Mouse (Mus musculus) ES-Bruce4 (cell line): ENCODE data around the gene Cpt1a.

ENCODE experiments used
- CTCF ChIP-seq: IDR thresholded peaks from one replicate; pipeline ENCODE4 v1.8.1; 2011; ENCODE audit warnings: low read depth, low read length
- EP300 ChIP-seq: IDR thresholded peaks from 2 replicates; pipeline ENCODE4 v1.6.1; 2011; ENCODE audit warnings: low read depth, low read length; ENCODE audit not compliant: insufficient read depth
- POLR2A ChIP-seq: IDR thresholded peaks from one replicate; pipeline ENCODE4 v1.8.1; 2011; ENCODE audit warnings: low read length; ENCODE audit not compliant: insufficient read depth

DNA sequence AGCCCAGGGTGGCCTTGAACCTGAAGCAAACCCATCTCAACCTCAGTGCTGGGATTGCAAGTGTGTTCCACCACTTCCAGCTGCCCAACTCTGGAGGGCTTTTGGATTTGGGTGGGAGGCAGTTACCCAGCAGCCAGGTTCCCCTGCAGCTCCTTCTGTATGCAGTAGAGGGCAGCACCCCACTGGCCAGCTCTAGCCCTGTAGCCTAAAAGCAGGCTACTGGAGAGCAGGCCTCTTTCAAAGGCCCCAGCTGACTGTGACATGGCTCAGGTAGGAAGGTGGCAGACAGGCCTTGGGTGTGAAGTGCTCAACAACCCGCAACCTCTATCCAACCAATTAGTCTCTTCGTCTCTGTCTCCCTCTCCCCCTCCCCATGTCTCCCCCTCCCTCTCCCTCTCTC lies 30.1 kb upstream of the Cpt1a start:
- no peak for TF ChIP-seq POLR2A
- peak; percentile 80 for TF ChIP-seq CTCF
- TF ChIP-seq EP300, result no peak
